Mouse (Mus musculus) small intestine, adult 2 months (tissue): ENCODE results near the gene Col9a1. TPM values are rescaled to one million over a fixed set of nuclear protein-coding genes. Genes with fewer than 3 reads are reported as not detected.

Source experiments
- H3K27ac ChIP-seq: fragments of 200-500 bp; 2 replicates; pipeline ENCODE4 v1.5.1; 2012; ENCODE audit warnings: low read depth, low read length, control low read depth, inconsistent platforms; ENCODE audit not compliant: insufficient read depth
- H3K27me3 ChIP-seq: fragments of 200-500 bp; 2 replicates; pipeline ENCODE4 v1.6.1; 2012; ENCODE audit warnings: mild to moderate bottlenecking, moderate library complexity, low read length, inconsistent platforms; ENCODE audit not compliant: control insufficient read depth, insufficient read depth
- H3K36me3 ChIP-seq: fragments of 200-500 bp; 2 replicates; pipeline ENCODE4 v1.6.1; 2012; ENCODE audit warnings: mild to moderate bottlenecking, low read length, control low read depth, inconsistent platforms; ENCODE audit not compliant: control insufficient read depth, insufficient read depth
- H3K4me1 ChIP-seq: fragments of 200-500 bp; 2 replicates; pipeline ENCODE4 v1.6.1; 2012; ENCODE audit warnings: low read length, inconsistent platforms, mixed read lengths; ENCODE audit not compliant: control insufficient read depth, insufficient read depth, insufficient read length
- H3K4me3 ChIP-seq: fragments of 200-500 bp; 2 replicates; pipeline ENCODE4 v1.5.1; 2012; ENCODE audit warnings: low read depth, mild to moderate bottlenecking, control low read depth, inconsistent platforms, low read length, moderate library complexity
- CTCF ChIP-seq: fragments of 200-500 bp; IDR thresholded peaks from 2 replicates; pipeline ENCODE4 v1.5.1; 2012; ENCODE audit warnings: low read depth, mild to moderate bottlenecking, control low read depth, inconsistent platforms, low read length, moderate library complexity, mixed read lengths; ENCODE audit not compliant: insufficient replicate concordance, insufficient read length; ENCODE audit errors: extremely low read depth
- POLR2A ChIP-seq: fragments of 200-500 bp; IDR thresholded peaks from 2 replicates; pipeline ENCODE4 v1.6.1; 2012; ENCODE audit warnings: low read depth, mild to moderate bottlenecking, control low read depth, inconsistent platforms, low read length, moderate library complexity
- WGBS: fragments of 180-500 bp; shearing (Covaris S2); methylation state at CpG from one replicate; pipeline ENCODE4 v1.1.7; 2018; 5-methylcytosine and 5-hydroxymethylcytosine counted together
- polyA plus RNA-seq: library from polyadenylated mRNA; depleted of rRNA; stranded (reverse); fragments of >200 nt; gene quantifications from 2 replicates; pipeline ENCODE4 v1.2.3, GENCODE M21; 2012

Gene Col9a1
- polyA plus RNA-seq, 1 experiment, result not detected

GRCm38 (mm10) chr1:24231504-24232270, 54.3 kb downstream of the Col9a1 start:
- no peaks in the 10 kb centered on the region for H3K36me3 ChIP-seq
- peaks cover 9% of the 10 kb centered on the region; the same call in 1 of the 2 replicates for H3K4me1 ChIP-seq
- TF ChIP-seq POLR2A (no peak), CTCF (no peak)
- no peak overlapping the region for H3K27ac ChIP-seq
- H3K27me3 ChIP-seq, result no peaks in the 10 kb centered on the region
- H3K4me3 ChIP-seq, result no peak overlapping the region
- WGBS, result 46% methylated on average over 3 of the region's 3 CpGs

GRCm38 (mm10) chr1:24236330-24236729, 58.9 kb downstream of the Col9a1 start:
- Histone ChIP-seq H3K27ac (no peak overlapping the region), H3K4me3 (no peak overlapping the region), H3K36me3 (no peaks in the 10 kb centered on the region), H3K4me1 (peaks cover 7% of the 10 kb centered on the region; the same call in 1 of the 2 replicates), H3K27me3 (no peaks in the 10 kb centered on the region)
- WGBS, result 11% methylated on average over 1 of the region's 1 CpGs
- no peak for TF ChIP-seq CTCF
- no peak for TF ChIP-seq POLR2A

GRCm38 (mm10) chr1:24240039-24240691, 62.8 kb downstream of the Col9a1 start:
- 85% methylated on average over 8 of the region's 8 CpGs for WGBS

GRCm38 (mm10) chr1:24244931-24245330, 67.5 kb downstream of the Col9a1 start:
- H3K36me3 ChIP-seq, result no peaks in the 10 kb centered on the region
- TF ChIP-seq POLR2A (no peak), CTCF (no peak)
- no peak overlapping the region for H3K27ac ChIP-seq
- H3K4me1 ChIP-seq, result no peaks in the 10 kb centered on the region
- no peak overlapping the region for H3K4me3 ChIP-seq
- H3K27me3 ChIP-seq, result no peaks in the 10 kb centered on the region
- WGBS, result 90% methylated on average over 10 of the region's 10 CpGs

More at GRCm38 (mm10) chr1:24240039-24240691, 62.8 kb downstream of the Col9a1 start:
- TF ChIP-seq POLR2A (no peak), CTCF (no peak)
- H3K4me3 ChIP-seq, result no peak overlapping the region
- H3K36me3 ChIP-seq, result no peaks in the 10 kb centered on the region
- H3K27ac ChIP-seq, result no peak overlapping the region
- H3K4me1 ChIP-seq, result peaks cover 4% of the 10 kb centered on the region; the same call in 1 of the 2 replicates
- H3K27me3 ChIP-seq, result no peaks in the 10 kb centered on the region

- no peaks in the 10 kb centered on the region for H3K4me1 ChIP-seq
- no peak overlapping the region for H3K27ac ChIP-seq
- 77% methylated on average over 13 of the region's 13 CpGs for WGBS
- no peaks in the 10 kb centered on the region for H3K27me3 ChIP-seq
- H3K4me3 ChIP-seq, result no peak overlapping the region
- H3K36me3 ChIP-seq, result no peaks in the 10 kb centered on the region
- TF ChIP-seq CTCF (no peak), POLR2A (no peak)
These were observed 68.4 kb downstream of the Col9a1 start for GRCm38 (mm10) chr1:24245700-24246375.

GRCm38 (mm10) chr1:24248294-24249104, 71.1 kb downstream of the Col9a1 start:
- WGBS, result 75% methylated on average over 10 of the region's 10 CpGs
- Histone ChIP-seq H3K36me3 (no peaks in the 10 kb centered on the region), H3K4me3 (no peak overlapping the region), H3K27ac (no peak overlapping the region), H3K27me3 (no peaks in the 10 kb centered on the region), H3K4me1 (no peaks in the 10 kb centered on the region)
- TF ChIP-seq CTCF, result no peak
- no peak for TF ChIP-seq POLR2A
